Mouse (Mus musculus): ENCODE measurements around the gene Marc2.

- TF ChIP-seq CTCF (IDR thresholded peaks at IDR 0.05; ENCODE audit: extremely low read depth, insufficient read depth, low read length): no peak
- TF ChIP-seq POLR2A (IDR thresholded peaks at IDR 0.05; ENCODE audit: extremely low read depth, insufficient read depth, low read length): no peak
Measured at GRCm38 (mm10) chr1:184872069-184872819, 26.0 kb upstream of the Marc2 start.

Measured in cortical plate, adult 2 months (tissue).